ENCODE assay signal across 11 mouse cellular contexts in the genomic region with DNA sequence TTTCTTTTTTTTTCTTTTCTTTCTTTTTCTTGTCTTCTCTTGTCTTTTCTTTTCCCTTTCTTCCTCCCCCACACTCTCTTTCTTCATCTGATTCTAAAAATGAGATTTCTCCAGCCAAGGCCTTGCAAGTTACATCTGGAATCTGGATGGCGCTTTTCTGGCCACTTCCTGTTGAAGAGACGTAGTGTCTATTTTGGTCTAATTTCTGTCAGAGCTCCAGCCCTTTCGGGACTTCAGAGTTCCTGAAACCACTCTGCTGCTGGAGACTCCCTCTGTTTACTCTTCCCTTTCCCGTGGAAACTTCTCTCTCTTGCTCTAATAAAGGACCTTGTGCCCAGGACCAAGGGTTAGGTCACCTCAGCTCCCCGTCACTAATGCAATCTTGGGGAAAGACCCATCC. TPM values are rescaled to one million over a fixed set of nuclear protein-coding genes. Genes with fewer than 3 reads are reported as not detected.
DNase-seq lines count a peak whose midpoint lies in the region; ATAC-seq and TF ChIP-seq lines count a peak whose summit lies in the region.
"Had no signal": no experiment of that assay in that cellular context is flagged by ENCODE, and none has a peak within 500 bp of the region (broad histone marks: within the 10 kb centered on the region; RNA-seq: fewer than 3 reads in every experiment).

No protein-coding gene starts in this region.

- WGBS in intestine, embryonic 15.5 days: 36% methylated on average over 5 of the region's 5 CpGs

- no peak overlapping the region for H3K4me2 ChIP-seq in intestine, embryonic 15.5 days (replicated peaks)
- H3K4me2 ChIP-seq: liver, embryonic 11.5 days; midbrain, embryonic 15.5 days had no signal

- H3K27ac ChIP-seq in bone marrow macrophage, adult 2 months (ENCODE audit: insufficient read depth, low read depth, low read length): peak overlapping the region; percentile 70
- H3K27ac ChIP-seq in intestine, embryonic 15.5 days: peak overlapping the region; percentile 60
- H3K27ac ChIP-seq: midbrain, embryonic 15.5 days had no signal

- no peak overlapping the region for H3K9ac ChIP-seq in intestine, embryonic 15.5 days
- H3K9ac ChIP-seq: midbrain, embryonic 15.5 days had no signal

- H3K36me3 ChIP-seq in intestine, embryonic 15.5 days: no peaks in the 10 kb centered on the region
- H3K36me3 ChIP-seq: midbrain, embryonic 15.5 days had no signal

- no peak for TF ChIP-seq POLR2A in bone marrow macrophage, adult 2 months (IDR thresholded peaks at IDR 0.05; ENCODE audit: borderline replicate concordance, low read depth, low read length)

- ATAC-seq in intestine, embryonic 15.5 days: no peak
- ATAC-seq: midbrain, embryonic 15.5 days had no signal

- DNase-seq in gastrocnemius, postnatal 25 days: peak; percentile 37
- no peak for DNase-seq in gastrocnemius, postnatal 14 days
- peak; percentile 78 for DNase-seq in lung, postnatal 10 days
- DNase-seq in cerebellum, adult 11-12 months: no peak
- DNase-seq in adrenal gland, postnatal 36 days: no peak
- DNase-seq in urinary bladder, postnatal 4 days (ENCODE audit: low spot score in 2 of 2): no peak
- DNase-seq: adrenal gland, adult 8-10 months had no signal

- intact Hi-C loops in gastrocnemius, postnatal 14 days (cut with DNase I; ENCODE audit: low total_unique reads): no loop called here

- no peak for TF ChIP-seq CTCF in bone marrow macrophage, adult 2 months (IDR thresholded peaks at IDR 0.05; ENCODE audit: low read depth, low read length)

- H3K4me1 ChIP-seq in bone marrow macrophage, adult 2 months (ENCODE audit: control insufficient read depth, insufficient read depth, low read length): peaks cover 18% of the 10 kb centered on the region
- peaks cover 11% of the 10 kb centered on the region for H3K4me1 ChIP-seq in intestine, embryonic 15.5 days (replicated peaks)

- no peaks in the 10 kb centered on the region for H3K9me3 ChIP-seq in intestine, embryonic 15.5 days
- H3K9me3 ChIP-seq: midbrain, embryonic 15.5 days had no signal

- peak overlapping the region; percentile 9; the same call in 1 of the 2 replicates for H3K4me3 ChIP-seq in bone marrow macrophage, adult 2 months (ENCODE audit: insufficient read depth, low read length)
- H3K4me3 ChIP-seq in intestine, embryonic 15.5 days (replicated peaks): no peak overlapping the region
- H3K4me3 ChIP-seq: midbrain, embryonic 15.5 days had no signal

- H3K27me3 ChIP-seq in intestine, embryonic 15.5 days (replicated peaks): no peaks in the 10 kb centered on the region
- H3K27me3 ChIP-seq: midbrain, embryonic 15.5 days had no signal

RNA-seq across cellular contexts. Expression of a gene that starts 4.0 kb away (rescaled TPM):
- total RNA-seq in gastrocnemius, postnatal 25 days (2021): 1 to 10 TPM; 4.3 to 6.1 TPM
- 10 to 100 TPM; 11.4 to 18.2 TPM for total RNA-seq in gastrocnemius, postnatal 14 days (2021)
- polyA plus RNA-seq in bone marrow macrophage, adult 2 months (2012; ENCODE audit: insufficient read depth, insufficient read length, missing spikeins): not detected in 2 replicates
- 6.3 and 6.6 TPM in 2 replicates for polyA plus RNA-seq in intestine, embryonic 15.5 days (2015; fragmentation: Nextera tagmentation; extraction: Ambion mirVana)
- 10 to 100 TPM in 1 of 2 experiments, 1 to 10 TPM in 1; 4.7 to 11.3 TPM for total RNA-seq in adrenal gland, postnatal 36 days (2021)

RNA-seq across cellular contexts. Expression of a gene that starts 36.6 kb away (rescaled TPM):
- total RNA-seq in gastrocnemius, postnatal 25 days (2021): 10 to 100 TPM; 27.8 to 28.3 TPM
- total RNA-seq in gastrocnemius, postnatal 14 days (2021): 10 to 100 TPM; 27.8 to 27.9 TPM
- polyA plus RNA-seq in bone marrow macrophage, adult 2 months (2012; ENCODE audit: insufficient read depth, insufficient read length, missing spikeins): 65.4 and 68.9 TPM in 2 replicates
- polyA plus RNA-seq in intestine, embryonic 15.5 days (2015; fragmentation: Nextera tagmentation; extraction: Ambion mirVana): 44.1 and 48.0 TPM in 2 replicates
- 10 to 100 TPM; 42.7 to 43.1 TPM for total RNA-seq in adrenal gland, postnatal 36 days (2021)

RNA-seq across cellular contexts. Expression of a gene that starts 44.1 kb away (rescaled TPM):
- total RNA-seq in gastrocnemius, postnatal 25 days (2021): 10 to 100 TPM; 37.3 to 39.1 TPM
- 10 to 100 TPM; 26.5 to 30.2 TPM for total RNA-seq in gastrocnemius, postnatal 14 days (2021)
- 60.1 and 81.7 TPM in 2 replicates for polyA plus RNA-seq in bone marrow macrophage, adult 2 months (2012; ENCODE audit: insufficient read depth, insufficient read length, missing spikeins)
- 64.5 and 68.6 TPM in 2 replicates for polyA plus RNA-seq in intestine, embryonic 15.5 days (2015; fragmentation: Nextera tagmentation; extraction: Ambion mirVana)
- total RNA-seq in adrenal gland, postnatal 36 days (2021): 10 to 100 TPM; 38.6 to 47.6 TPM

RNA-seq across cellular contexts. Expression of a gene that starts 58.5 kb away (rescaled TPM):
- under 1 TPM in 1 of 2 experiments, not detected in 1; 0.21 TPM for total RNA-seq in gastrocnemius, postnatal 25 days (2021)
- total RNA-seq in gastrocnemius, postnatal 14 days (2021): 1 to 10 TPM in 1 of 2 experiments, under 1 TPM in 1; 0.78 to 1.0 TPM
- not detected in 2 replicates for polyA plus RNA-seq in bone marrow macrophage, adult 2 months (2012; ENCODE audit: insufficient read depth, insufficient read length, missing spikeins)
- polyA plus RNA-seq in intestine, embryonic 15.5 days (2015; fragmentation: Nextera tagmentation; extraction: Ambion mirVana): 15.9 and 16.6 TPM in 2 replicates
- total RNA-seq in adrenal gland, postnatal 36 days (2021): 1 to 10 TPM; 2.1 TPM

Comparison
In these comparisons a context has a peak if more than half of its experiments do, and no peak if none do; other contexts are left out.
1. DNase-seq: peak in gastrocnemius, postnatal 25 days (single experiment) and lung, postnatal 10 days (single experiment); none in gastrocnemius, postnatal 14 days (single experiment), cerebellum, adult 11-12 months (single experiment), adrenal gland, postnatal 36 days (0 of 2) and urinary bladder, postnatal 4 days (0 of 2).